Mouse (Mus musculus): ENCODE measurements around the gene Irf1. TPM values are rescaled to one million over a fixed set of nuclear protein-coding genes. Genes with fewer than 3 reads are reported as not detected.

Irf1 gene
- total and polyA plus RNA-seq, 3 experiments = 17.8 to 64.9 (median 23.6) TPM

GRCm38 (mm10) chr11:53794671-53795557 is 25.1 kb downstream of the Irf1 start (continued):
- peak; percentile 62; the same call in 1 of the 2 replicates for TF ChIP-seq MEF2A (IDR thresholded peaks at IDR 0.05; ENCODE audit: borderline replicate concordance, low read depth, low read length)
- peak; percentile 81 for TF ChIP-seq BHLHE40 (IDR thresholded peaks at IDR 0.05; ENCODE audit: low read depth, low read length)

DNA sequence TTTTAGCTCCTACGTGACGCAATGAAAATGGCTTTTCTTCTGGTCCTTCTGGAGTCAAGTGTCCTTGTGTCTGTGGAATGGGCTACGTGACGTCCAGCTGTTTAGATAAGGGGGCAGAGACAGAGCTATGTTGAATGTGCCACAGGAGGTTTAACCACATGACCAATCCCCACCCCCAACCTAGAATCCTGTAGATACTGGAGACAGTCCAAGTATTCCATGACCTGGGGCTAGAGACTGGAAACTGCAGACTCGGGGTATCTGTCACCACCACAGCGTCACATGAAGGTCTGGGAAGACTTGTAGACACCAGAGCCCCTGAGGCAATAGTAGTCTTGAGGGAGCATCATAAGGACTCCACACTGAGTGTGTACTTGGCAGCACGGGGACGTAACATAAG is 26.0 kb downstream of the Irf1 start:
- in situ Hi-C loops (cut with MboI; ENCODE audit: low pct_ligation_motif_present, low pct_unique_long_range_greater_than_20kb, low sequenced_read_pairs) (loop anchor here (5.0 kb wide), 1 partner anchor 34 kb away; no protein-coding TSS in a partner anchor), dilution Hi-C loops (cut with MboI; ENCODE audit: extremely low pct_ligation_motif_present, extremely low pct_unique_long_range_greater_than_20kb, low sequenced_read_pairs) (no loop called here)
- Histone ChIP-seq H3K79me2 (replicated peaks; ENCODE audit: control insufficient read depth, extremely low read depth, insufficient read depth, poor library complexity, severe bottlenecking) (no peaks in the 10 kb centered on the region), H3K27ac (ENCODE audit: insufficient read depth, low read depth) (peak overlapping the region; percentile 91), H3K36me3 (replicated peaks in 1 of 2; ENCODE audit: control insufficient read depth in 1 of 2, insufficient read depth in 1 of 2, low read length in 1 of 2) (no peaks in the 10 kb centered on the region), H3K4me1 (ENCODE audit: control insufficient read depth in 1 of 2, insufficient read depth in 2 of 2) (peaks cover 44 to 66% of the 10 kb centered on the region in 2 experiments), H3K9ac (ENCODE audit: insufficient read depth, low read depth) (peak overlapping the region; percentile 13; the same call in 1 of the 2 replicates), H3K4me3 (replicated peaks in 1 of 3; ENCODE audit: low read depth in 2 of 3, low read length in 2 of 3, poor library complexity in 1 of 3) (no peak overlapping the region), H3K4me2 (ENCODE audit: insufficient read depth, low read depth, poor library complexity, severe bottlenecking) (peak overlapping the region; percentile 62; the same call in 1 of the 2 replicates), H3K9me3 (replicated peaks; ENCODE audit: low read length) (no peaks in the 10 kb centered on the region), H3K27me3 (replicated peaks) (no peaks in the 10 kb centered on the region)
- no peak for DNase-seq (ENCODE audit: extremely low read depth)
- no peak for TF ChIP-seq MXI1 (IDR thresholded peaks at IDR 0.05; ENCODE audit: low read depth, low read length)
- no peak for TF ChIP-seq ETS1 (conservative IDR thresholded peaks at IDR 0.05; ENCODE audit: low read depth, low read length)
- TF ChIP-seq CHD2 (IDR thresholded peaks at IDR 0.05; ENCODE audit: low read length) = peak; percentile 8; the same call in 1 of the 2 replicates
- peak; percentile 15; the same call in 1 of the 2 replicates for TF ChIP-seq USF1 (IDR thresholded peaks at IDR 0.05; ENCODE audit: low read depth, low read length)
- no peak for TF ChIP-seq TBP (conservative IDR thresholded peaks at IDR 0.05; ENCODE audit: low read depth, low read length)
- TF ChIP-seq GABPA (IDR thresholded peaks at IDR 0.05; ENCODE audit: insufficient replicate concordance, low read depth, low read length) = no peak

DNA sequence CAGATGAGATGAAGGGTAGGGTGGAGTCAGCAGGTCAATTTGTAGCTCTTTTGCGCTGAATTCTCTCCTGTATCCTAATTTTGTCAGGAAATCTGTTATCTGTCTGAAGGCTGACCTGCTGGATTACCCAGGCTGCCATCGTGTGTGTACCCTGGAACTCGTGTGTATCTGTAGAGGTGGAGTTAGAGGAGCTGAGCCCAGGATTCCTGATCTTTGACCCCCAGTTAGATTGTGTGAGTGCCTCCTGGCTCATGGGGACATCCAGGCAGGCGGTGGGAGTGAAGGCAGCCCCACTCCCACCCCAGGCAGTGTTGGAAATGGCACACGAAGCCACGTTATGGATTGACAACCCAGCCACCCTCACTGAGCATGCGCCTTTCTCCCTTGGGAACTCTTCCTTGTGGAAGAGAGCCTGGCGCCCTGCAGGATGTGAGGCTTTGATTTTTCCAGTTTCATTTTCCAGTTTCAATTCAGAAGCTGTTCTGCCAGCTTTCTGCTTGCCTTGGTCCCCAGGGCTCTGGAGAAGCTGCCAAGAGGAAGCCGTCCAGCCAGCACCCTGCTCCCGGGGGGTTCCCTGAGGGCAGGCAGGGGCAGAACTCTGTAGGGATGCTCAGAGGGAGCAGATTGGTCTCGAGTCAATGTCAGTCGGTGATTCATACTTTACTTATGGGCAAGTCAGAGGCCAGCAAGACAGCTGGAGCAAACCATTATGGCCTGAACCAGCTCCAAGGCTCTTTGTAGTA is 26.8 kb downstream of the Irf1 start:
- DNase-seq (ENCODE audit: extremely low read depth) = no peak
- no peak overlapping the region for H3K4me3 ChIP-seq (replicated peaks in 1 of 3; ENCODE audit: low read depth in 2 of 3, low read length in 2 of 3, poor library complexity in 1 of 3)
- no peaks in the 10 kb centered on the region for H3K79me2 ChIP-seq (replicated peaks; ENCODE audit: control insufficient read depth, extremely low read depth, insufficient read depth, poor library complexity, severe bottlenecking)
- H3K9me3 ChIP-seq (replicated peaks; ENCODE audit: low read length) = no peaks in the 10 kb centered on the region
- H3K27ac ChIP-seq (ENCODE audit: insufficient read depth, low read depth) = peak overlapping the region; percentile 91
- H3K27me3 ChIP-seq (replicated peaks) = no peaks in the 10 kb centered on the region
- dilution Hi-C loops (cut with MboI; ENCODE audit: extremely low pct_ligation_motif_present, extremely low pct_unique_long_range_greater_than_20kb, low sequenced_read_pairs) (no loop called here), in situ Hi-C loops (cut with MboI; ENCODE audit: low pct_ligation_motif_present, low pct_unique_long_range_greater_than_20kb, low sequenced_read_pairs) (loop anchor here (5.0 kb wide), 1 partner anchor 34 kb away; no protein-coding TSS in a partner anchor)
- no peak overlapping the region for H3K9ac ChIP-seq (ENCODE audit: insufficient read depth, low read depth)
- no peaks in the 10 kb centered on the region for H3K36me3 ChIP-seq (replicated peaks in 1 of 2; ENCODE audit: control insufficient read depth in 1 of 2, insufficient read depth in 1 of 2, low read length in 1 of 2)
- H3K4me2 ChIP-seq (ENCODE audit: insufficient read depth, low read depth, poor library complexity, severe bottlenecking) = 0 out of 2 replicates have a peak overlapping the region, but pooled peaks have one; percentile 18
- H3K4me1 ChIP-seq (ENCODE audit: control insufficient read depth in 1 of 2, insufficient read depth in 2 of 2) = peaks cover 47 to 73% of the 10 kb centered on the region in 2 experiments
- TF ChIP-seq MAFK (IDR thresholded peaks at IDR 0.05; ENCODE audit: insufficient replicate concordance, low read length) = no peak
- no peak for TF ChIP-seq JUND (conservative IDR thresholded peaks at IDR 0.05; ENCODE audit: low read depth, low read length)
- no peak for TF ChIP-seq POLR2A (IDR thresholded peaks at IDR 0.05; ENCODE audit: low read depth, low read length)
- TF ChIP-seq PAX5 (IDR thresholded peaks at IDR 0.05; ENCODE audit: low read length) = no peak
- TF ChIP-seq MEF2A (IDR thresholded peaks at IDR 0.05; ENCODE audit: borderline replicate concordance, low read depth, low read length) = no peak
- TF ChIP-seq JUN (IDR thresholded peaks at IDR 0.05; ENCODE audit: insufficient read depth, low read depth, low read length) = no peak
- no peak for TF ChIP-seq ELF1 (IDR thresholded peaks at IDR 0.05; ENCODE audit: low read depth, low read length)
- TF ChIP-seq UBTF (IDR thresholded peaks at IDR 0.05; ENCODE audit: low read depth, low read length) = no peak
- no peak for TF ChIP-seq ZKSCAN1 (IDR thresholded peaks at IDR 0.05; ENCODE audit: borderline replicate concordance, low read depth, low read length)
- no peak for TF ChIP-seq MXI1 (IDR thresholded peaks at IDR 0.05; ENCODE audit: low read depth, low read length)
- no peak for TF ChIP-seq USF1 (IDR thresholded peaks at IDR 0.05; ENCODE audit: low read depth, low read length)
- no peak for TF ChIP-seq MAX (IDR thresholded peaks at IDR 0.05; ENCODE audit: low read length)
- TF ChIP-seq RAD21 (IDR thresholded peaks at IDR 0.05; ENCODE audit: low read depth, low read length) = no peak
- no peak for TF ChIP-seq CHD1 (IDR thresholded peaks at IDR 0.05; ENCODE audit: low read depth, low read length)
- no peak for TF ChIP-seq GABPA (IDR thresholded peaks at IDR 0.05; ENCODE audit: insufficient replicate concordance, low read depth, low read length)
